Mouse (Mus musculus): ENCODE data around the gene Gm37240.

DNA sequence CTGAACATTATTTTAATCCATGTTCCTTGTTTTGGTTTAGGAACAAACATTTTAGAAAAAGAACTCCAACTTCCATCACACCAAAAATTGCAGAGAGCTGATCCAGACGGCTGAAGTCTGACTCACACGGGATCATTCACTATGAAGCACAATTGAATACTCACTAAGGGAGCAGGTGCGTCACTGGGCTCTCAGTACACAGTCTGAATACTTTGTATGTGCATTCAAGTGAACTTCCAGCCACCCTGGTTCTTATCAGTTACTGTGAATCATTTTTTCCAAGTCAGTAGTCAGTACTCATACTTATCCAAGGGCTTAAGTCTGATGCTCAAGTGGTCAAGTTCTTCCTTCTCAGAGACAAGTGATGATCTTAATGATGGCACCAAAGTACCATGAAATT, 530.9 kb downstream of the Gm37240 start:
- TF ChIP-seq CTCF (IDR thresholded peaks at IDR 0.05; ENCODE audit: low read depth), result no peak
- TF ChIP-seq EP300 (optimal IDR thresholded peaks at IDR 0.05), result no peak
